Mouse (Mus musculus): ENCODE measurements at regions not wholly inside any gene's neighbourhood (a gene's known extent, or its start where the extent isn't known, plus 50 kb on each side); places are given as distances from the start of the nearest gene placed in this dataset.

DNA sequence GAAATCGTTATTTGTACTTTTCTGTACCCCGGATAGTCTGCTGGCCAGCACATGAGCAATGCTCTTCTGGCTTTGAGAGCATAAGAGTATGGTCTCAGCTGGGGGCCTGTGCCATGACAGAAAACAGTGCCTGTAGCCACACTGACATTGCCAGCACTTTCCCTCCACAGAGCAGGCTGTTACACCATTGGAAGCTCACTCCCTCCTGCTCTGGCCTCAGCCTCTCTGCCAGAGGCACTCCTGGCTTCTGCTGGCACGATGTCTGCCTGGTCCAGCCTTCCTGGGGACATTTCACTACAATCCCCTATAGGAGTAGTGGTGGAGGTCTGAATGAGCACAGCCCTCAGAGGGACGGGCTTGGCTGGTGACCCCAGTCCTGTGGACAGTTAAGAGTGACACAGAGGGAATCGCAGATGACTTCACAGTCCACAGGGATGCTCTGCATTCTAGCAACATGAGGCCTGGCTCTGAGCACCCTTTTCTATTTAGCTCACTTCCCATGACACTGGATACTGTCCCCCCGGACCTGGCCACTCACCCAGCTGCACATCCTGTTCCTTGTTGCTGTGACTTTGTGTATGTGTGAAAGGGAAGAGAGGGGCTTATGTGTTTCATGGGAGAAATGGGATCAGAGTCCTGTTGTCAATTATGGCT is 100.9 kb downstream of the Gas1 start:
- TF ChIP-seq POLR2A (IDR thresholded peaks at IDR 0.05; ENCODE audit: borderline replicate concordance, extremely low read depth, insufficient read depth, insufficient read length, poor library complexity, severe bottlenecking) (no peak), CTCF (IDR thresholded peaks at IDR 0.05; ENCODE audit: borderline replicate concordance, extremely low read depth, insufficient read depth, insufficient read length) (no peak)
